Mouse (Mus musculus): ENCODE results near the gene Foxl1. TPM values are rescaled to one million over a fixed set of nuclear protein-coding genes. Genes with fewer than 3 reads are reported as not detected.

Foxl1 gene
- 8.3 and 11.0 TPM in 2 replicates for polyA plus RNA-seq (2012; rRNA removed)

DNA sequence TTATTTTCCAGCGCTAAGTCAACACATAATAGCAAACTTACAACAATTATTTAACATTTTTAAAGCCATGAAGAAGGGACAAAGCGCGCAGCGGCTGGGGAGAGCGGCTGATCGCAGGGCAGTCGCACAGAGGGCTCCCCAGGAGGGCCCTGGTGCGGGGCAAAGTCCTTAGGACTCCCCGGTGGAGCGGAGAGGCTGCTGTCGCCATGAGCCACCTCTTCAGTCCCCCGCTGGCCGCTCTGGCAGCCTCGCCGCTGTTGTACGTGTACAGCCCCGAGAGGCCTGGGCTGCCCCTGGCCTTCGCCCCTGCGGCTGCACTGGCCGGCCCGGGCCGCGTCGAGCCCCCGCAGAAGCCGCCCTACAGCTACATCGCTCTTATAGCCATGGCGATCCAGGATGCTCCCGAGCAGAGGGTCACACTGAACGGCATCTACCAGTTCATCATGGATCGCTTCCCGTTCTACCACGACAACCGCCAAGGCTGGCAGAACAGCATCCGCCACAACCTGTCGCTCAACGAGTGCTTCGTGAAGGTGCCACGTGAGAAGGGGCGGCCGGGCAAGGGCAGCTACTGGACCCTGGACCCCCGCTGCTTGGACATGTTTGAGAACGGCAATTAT, at the start of gene Foxl1:
Foxl1 (plus strand) TSS at position 185 of the 620 bp plus-strand sequence.

DNA sequence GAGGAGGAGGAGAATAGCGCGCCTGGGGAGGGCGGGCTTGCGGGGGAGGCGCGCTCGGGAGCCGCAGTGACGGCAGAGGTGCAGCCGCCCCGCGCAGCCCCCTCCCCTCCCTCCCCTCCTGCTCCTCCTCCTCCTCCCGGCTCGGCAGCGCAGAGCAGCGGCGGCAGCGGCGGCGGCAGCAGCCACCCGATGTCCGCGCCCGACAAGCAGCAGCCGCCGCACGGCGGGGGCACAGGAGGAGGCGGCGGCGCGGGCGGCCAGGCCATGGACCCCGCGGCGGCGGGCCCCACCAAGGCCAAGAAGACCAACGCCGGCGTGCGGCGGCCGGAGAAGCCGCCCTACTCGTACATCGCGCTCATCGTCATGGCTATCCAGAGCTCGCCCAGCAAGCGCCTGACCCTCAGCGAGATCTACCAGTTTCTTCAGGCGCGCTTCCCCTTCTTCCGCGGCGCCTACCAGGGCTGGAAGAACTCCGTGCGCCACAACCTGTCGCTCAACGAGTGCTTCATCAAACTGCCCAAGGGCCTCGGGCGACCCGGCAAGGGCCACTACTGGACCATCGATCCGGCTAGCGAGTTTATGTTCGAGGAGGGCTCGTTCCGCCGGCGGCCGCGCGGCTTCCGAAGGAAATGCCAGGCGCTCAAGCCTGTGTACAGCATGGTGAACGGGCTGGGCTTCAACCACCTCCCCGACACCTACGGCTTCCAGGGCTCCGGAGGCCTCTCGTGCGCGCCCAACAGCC, 43.4 kb upstream of the Foxl1 start, which contains the start of gene Foxf1:
Foxf1 (plus strand) TSS at position 177 of the 742 bp plus-strand sequence.

DNA sequence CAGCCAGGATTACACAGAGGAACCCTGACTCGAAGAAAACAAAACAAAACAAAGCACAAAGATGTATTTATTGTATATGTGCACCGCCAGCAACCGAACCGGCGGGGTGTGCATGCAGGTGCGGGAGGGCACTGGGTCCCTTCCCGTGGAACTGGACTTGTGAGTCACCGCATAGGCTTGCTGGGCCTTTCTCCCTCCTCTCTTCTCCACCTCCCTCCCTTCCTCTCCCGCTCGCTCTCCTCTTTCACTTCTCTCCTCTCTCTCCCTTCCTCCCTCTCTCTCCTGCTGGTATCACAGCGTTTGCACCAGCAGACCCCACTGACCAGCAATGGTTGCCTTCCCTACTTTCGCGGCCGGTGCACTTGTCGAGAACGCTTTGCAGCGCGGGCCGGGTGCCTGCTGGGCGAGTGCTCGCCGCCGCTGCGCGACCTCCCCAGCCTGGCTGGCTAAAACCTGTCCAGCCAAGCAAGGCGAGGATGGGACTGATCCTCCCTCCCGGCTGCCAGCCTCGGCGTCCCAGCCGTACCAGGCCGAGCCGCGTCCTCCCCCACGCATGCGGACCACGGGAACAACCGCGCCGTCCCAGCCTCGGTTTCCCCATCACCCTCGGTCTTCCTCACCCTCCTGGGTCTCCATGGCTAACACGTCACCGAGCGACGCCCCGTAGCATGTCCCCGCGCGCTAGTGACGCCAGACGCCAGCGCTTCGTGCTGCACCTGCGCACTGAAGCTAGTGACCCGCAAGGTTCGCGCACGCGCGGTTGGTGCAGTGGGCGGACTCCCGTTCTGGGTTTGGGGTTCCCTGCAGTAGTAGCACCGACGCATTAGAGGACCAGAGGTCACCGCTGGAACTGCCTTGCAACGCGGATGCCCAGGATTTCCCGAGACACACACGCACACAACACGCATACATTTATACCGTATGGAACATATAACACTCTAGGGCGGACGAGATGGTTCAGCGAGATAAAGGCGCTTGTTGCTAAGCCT, 19.8 kb upstream of the Foxl1 start, which contains the start of gene Mthfsd:
Mthfsd (minus strand) TSS at position 725 of the 989 bp plus-strand sequence.

DNA sequence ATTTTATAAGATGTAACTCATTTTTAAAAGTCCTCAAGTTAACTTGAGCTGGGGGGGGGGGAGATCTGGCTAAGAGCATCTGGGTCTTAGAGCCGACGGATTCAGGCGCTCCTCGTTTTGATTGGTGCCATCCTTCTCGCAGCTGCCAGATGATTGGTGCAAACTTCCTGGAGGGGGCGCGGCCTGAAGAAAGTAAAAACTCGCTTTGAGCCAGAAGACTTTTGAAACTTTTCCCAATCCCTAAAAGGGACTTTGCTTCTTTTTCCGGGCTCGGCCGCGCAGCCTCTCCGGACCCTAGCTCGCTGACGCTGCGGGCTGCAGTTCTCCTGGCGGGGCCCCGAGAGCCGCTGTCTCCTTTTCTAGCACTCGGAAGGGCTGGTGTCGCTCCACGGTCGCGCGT, 11.8 kb upstream of the Foxl1 start, which contains the start of gene Foxc2:
Foxc2 (plus strand) TSS at position 224 of the 400 bp plus-strand sequence.

Other genes starting within 250 kb of the Foxl1 start
- 75.8 and 87.4 TPM in 2 replicates for gene Foxf1, start 43.6 kb upstream of the Foxl1 start, polyA plus RNA-seq (2012; rRNA removed)
- 45.7 and 47.9 TPM in 2 replicates for gene Mthfsd, start 19.5 kb upstream of the Foxl1 start, polyA plus RNA-seq (2012; rRNA removed)
- 0.50 and 1.2 TPM in 2 replicates for gene Foxc2, start 11.8 kb upstream of the Foxl1 start, polyA plus RNA-seq (2012; rRNA removed)